Mouse (Mus musculus): ENCODE results near the gene Rras2. TPM values are rescaled to one million over a fixed set of nuclear protein-coding genes. Genes with fewer than 3 reads are reported as not detected.

Gene Rras2
- total RNA-seq (2021): 36.1 and 44.4 TPM in 2 replicates
- long read RNA-seq, experiment 1, transcript Rras2-201 (6 exons, 2,275 nt): major isoform, 33 of 36 reads
- long read RNA-seq, experiment 1, partial matches to known transcripts: 0 of 36 reads
- long read RNA-seq, experiment 1, other reads (novel, unspliced or antisense): 3 of 36 reads
- long read RNA-seq, experiment 2, transcript Rras2-201 (6 exons, 2,275 nt): major isoform, 26 of 34 reads
- long read RNA-seq, experiment 2, partial matches to known transcripts: 1 of 34 reads
- long read RNA-seq, experiment 2, other reads (novel, unspliced or antisense): 7 of 34 reads

DNA sequence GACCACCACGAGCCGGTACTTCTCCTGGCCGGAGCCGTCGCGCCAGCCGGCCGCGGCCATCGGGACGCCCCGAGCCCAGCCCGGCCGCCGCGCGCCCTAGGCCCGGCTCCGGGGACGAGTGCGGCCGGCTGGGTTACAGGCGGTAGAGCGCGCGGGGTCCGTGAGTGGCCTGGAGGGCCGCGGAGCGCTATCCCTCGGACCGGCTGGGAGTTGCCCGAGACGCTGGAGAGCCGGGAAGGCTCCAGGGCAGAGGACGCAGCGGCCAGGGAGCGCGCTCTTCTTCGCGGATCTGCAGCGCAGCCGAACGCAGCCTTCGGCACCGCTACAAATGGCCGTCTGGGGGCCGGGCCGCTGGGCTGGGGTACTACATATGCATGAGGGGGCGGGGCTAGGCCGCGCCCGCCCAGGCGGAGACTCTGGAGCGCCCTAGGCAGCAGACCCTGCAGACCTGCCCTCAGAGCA is at the start of gene Rras2:
Rras2 (minus strand) TSS at position 338 of the 462 bp plus-strand sequence.
- DNase-seq: peak; percentile 93

GRCm38 (mm10) chr7:114162975-114163374 is 45.4 kb upstream of the Rras2 start:
- no peak for DNase-seq

DNA sequence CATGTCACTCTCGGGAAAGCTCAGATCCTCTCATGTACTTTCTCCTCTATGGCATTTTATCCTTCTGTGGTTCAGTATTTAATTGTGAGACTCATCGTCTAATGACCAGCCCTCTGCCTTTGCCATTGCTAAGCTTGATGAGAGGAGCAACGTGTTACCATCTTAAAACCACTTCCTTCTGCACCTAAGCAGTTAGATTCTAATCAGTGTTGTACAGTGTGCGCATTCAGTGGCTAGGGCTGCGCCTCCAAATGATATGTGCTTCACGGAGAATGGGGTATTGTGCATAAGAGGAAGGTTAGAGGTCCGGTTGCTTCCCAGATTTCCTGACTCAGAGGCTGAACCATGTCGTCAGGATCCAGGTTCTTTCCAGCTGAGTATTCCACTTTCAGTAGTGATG is 43.5 kb upstream of the Rras2 start:
- no peak for DNase-seq

GRCm38 (mm10) chr7:114157716-114158278 is 40.2 kb upstream of the Rras2 start:
- no peak for DNase-seq

DNA sequence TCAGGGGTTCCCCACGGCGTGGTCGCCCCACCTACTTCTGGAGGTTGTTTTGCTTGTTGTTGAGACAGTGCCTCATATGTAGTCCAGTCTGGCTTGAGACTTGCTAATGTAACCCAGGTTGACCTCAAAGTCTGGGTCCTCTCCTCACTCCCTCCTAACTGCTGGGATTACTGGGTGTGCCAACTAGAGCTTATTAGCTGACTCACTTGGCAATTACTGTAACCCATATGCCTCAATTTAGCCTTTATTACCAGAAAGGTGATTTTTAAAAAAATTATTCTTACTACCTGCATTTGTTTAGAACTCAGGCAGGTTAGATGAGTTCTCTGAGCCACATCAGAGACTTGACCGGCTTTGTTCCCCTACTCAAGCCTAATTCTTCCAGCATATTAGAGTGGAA is 38.8 kb upstream of the Rras2 start:
- no peak for DNase-seq

GRCm38 (mm10) chr7:114155053-114155865 is 37.7 kb upstream of the Rras2 start:
- peak; percentile 32 for DNase-seq

DNA sequence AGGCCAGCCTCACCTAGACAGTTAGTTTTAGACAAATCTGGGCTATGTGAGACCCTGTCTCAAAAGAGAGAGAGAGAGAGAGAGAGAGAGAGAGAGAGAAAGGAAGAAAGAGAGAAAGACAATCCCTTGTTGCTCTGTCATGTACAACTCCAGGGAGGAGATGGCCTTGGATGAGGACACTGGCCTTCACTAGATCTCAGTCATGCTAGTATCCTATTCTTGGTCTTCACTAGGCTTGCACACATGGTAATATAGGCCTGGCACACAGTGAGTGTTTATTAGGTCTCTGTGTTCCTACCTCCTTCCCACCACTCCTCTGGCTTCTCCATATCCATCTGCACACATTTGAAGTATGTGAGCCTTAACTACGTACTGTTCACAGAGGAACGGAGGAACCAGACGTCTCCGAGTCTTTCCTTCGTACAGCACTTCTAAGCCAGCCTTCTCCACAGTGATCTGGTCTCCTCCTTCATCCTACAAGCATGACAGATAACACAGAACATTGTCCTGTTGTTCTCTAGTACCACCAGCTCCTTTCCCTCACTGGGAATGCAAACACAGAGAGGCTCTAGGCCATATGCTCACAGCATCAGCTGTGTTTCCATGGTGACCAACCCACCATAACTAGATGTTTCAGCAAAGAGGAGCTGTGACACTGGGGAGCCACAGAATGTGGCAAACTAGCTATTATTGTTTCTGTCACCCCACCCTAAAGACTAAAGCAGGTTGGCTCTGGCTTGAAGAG is 33.6 kb upstream of the Rras2 start:
- DNase-seq: no peak

DNA sequence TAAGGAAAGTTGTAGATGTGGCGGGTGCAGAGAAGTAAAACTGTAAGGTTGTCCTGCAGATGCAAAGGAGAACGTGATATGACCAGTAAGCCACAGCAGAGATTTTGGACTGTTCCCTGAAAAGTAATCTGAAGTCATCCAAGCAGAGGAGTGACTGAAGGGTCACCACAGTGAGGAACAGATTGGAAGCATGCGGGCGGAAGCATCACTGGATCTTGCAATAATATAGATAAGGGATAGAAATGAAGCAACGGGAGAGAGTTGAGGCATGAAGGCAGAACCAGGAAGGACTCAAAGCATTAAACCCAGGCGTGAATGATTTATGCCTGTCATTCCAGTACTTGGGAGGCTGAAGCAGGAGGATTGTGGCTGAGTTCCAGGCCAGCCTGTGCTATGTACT is 32.0 kb upstream of the Rras2 start:
- DNase-seq: no peak

GRCm38 (mm10) chr7:114149135-114149534 is 31.6 kb upstream of the Rras2 start:
- DNase-seq: peak; percentile 24

GRCm38 (mm10) chr7:114145841-114146240 is 28.3 kb upstream of the Rras2 start:
- DNase-seq: no peak

- DNase-seq: no peak
These were observed 24.7 kb upstream of the Rras2 start for GRCm38 (mm10) chr7:114142151-114142798.

DNA sequence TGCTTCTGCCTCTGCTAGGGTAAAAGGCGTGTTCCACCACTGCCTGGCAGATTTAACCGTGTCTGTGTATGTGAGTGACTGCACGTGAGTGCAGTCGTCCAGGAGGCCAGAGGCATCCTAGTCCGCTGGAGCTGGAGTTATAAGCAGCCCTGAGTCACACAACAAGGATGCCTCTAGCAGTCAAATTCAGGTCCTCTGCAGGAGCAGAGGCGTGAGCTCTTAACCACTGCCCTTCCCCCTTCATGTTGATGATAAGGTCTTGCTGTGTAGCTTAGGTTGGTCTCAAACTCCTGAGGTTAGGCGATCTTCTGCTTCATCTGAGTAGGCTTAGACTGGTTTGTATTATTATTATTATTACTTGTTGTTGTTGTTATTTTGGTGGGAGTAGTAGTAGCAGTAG is 22.4 kb upstream of the Rras2 start:
- DNase-seq: no peak

GRCm38 (mm10) chr7:114139400-114139799 is 21.8 kb upstream of the Rras2 start:
- no peak for DNase-seq

- DNase-seq: no peak
These were observed 20.7 kb upstream of the Rras2 start for GRCm38 (mm10) chr7:114138261-114138660.

DNA sequence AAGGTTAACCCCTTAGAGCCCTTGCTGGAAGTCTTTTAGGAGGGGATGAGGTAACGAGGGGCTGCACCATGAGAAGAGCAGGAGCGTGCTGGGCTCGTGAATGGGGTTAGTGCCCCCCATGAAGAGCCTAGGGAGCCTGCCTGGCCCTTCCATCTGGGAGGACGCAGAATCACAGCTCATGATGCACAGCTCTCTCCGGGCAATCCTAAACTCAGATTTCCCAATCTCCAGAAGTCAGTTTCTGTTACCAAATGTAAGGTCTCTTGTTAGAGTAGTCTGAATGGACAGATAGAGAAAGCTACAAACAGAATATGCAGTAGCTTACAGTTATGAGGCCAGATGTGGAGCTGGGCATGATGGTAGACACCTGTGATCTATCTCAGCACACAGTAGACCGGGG is 17.6 kb upstream of the Rras2 start:
- no peak for DNase-seq

DNA sequence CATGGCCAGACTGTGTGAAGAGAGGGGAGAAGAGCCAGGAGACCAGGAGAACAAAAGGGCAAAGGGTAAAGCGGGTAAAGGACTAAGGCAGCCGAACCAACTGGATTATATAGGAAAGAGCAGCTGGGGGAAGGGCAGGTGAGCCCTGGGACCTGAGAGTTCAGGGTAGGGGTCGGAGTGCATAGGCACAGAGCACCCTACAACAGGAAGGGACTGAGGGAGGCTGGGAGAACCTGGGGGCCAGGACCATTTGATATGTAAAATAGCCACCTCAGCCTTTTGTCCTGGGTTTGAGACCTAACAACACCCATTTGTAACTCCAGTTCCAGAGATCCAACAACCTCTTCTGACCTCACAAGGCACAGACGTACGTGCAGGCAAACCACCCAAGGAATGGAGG is 16.4 kb upstream of the Rras2 start:
- DNase-seq: no peak

GRCm38 (mm10) chr7:114132316-114132715 is 14.7 kb upstream of the Rras2 start:
- no peak for DNase-seq

GRCm38 (mm10) chr7:114129281-114129680 is 11.7 kb upstream of the Rras2 start:
- DNase-seq: no peak

- no peak for DNase-seq
These were observed 599 bp upstream of the Rras2 start for GRCm38 (mm10) chr7:114118180-114118579.

DNA sequence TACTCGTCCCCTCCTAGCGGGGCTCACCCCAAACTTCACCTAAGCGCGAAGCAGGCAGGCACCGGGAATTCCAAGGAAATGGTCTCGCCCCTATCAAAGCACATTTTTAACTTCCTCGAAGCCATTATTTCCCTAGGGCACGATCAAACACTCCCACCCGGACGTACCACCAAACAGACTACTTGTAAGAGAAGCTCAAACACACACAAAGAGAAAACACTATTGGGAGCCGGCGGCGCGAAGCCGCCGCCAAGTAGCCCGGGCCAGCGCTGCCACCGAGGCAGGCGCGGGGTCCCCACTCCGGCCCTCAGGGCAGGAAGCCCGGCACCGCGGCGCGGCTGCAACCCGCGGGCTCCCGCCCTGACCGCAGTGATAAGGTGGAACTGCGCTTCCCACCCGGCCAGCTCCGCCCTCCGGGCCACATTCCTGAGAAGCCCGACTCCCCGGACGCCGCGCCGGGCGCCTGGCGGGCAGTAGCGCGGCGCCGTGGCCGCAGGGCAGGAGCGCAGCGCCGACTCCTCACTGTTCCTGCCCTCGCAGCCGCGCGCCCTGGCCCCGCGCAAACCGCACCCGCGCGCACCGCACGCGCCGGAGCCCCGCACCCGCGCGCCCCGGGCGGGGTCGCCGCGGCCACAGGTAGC is 750 bp downstream of the Rras2 start:
- DNase-seq: peak; percentile 87

- no peak for DNase-seq
These were observed 1.6 kb downstream of the Rras2 start for GRCm38 (mm10) chr7:114115961-114116360.

Measured in adrenal gland, postnatal 14 days (tissue).